Mouse (Mus musculus): ENCODE measurements around the gene Ogfr. TPM values are rescaled to one million over a fixed set of nuclear protein-coding genes. Genes with fewer than 3 reads are reported as not detected.

Gene Ogfr
- polyA plus RNA-seq (2014; fragmentation: Nextera tagmentation; extraction: Ambion mirVana) = 98.2 and 107 TPM in 2 replicates

GRCm38 (mm10) chr2:180589123-180589831, at the start of gene Ogfr:
Gene Ogfr (plus strand): TSS chr2:180589245.
- H3K4me1 ChIP-seq (ENCODE audit: control insufficient read depth, insufficient read depth, low read length) = peaks cover 5% of the 10 kb centered on the region; the same call in 1 of the 2 replicates
- H3K4me3 ChIP-seq (ENCODE audit: low read depth, low read length) = peak within 1 kb of the TSS; percentile 87
- no peaks in the 10 kb centered on the region for H3K27me3 ChIP-seq (ENCODE audit: control insufficient read depth, insufficient read depth, low read length)
- peak; percentile 82 for ATAC-seq (replicated peaks; ENCODE audit: insufficient number of reproducible peaks, low FRiP score, low TSS enrichment, low read depth)
- no peaks in the 10 kb centered on the region; the same call in 1 of the 2 replicates for H3K9me3 ChIP-seq (replicated peaks; ENCODE audit: control insufficient read depth, low read length)
- peak within 1 kb of the TSS; percentile 93 for H3K9ac ChIP-seq (replicated peaks; ENCODE audit: low read length)
- WGBS = under 1% methylated on average over 54 of the region's 67 CpGs
- peak within 1 kb of the TSS; percentile 90 for H3K27ac ChIP-seq (replicated peaks; ENCODE audit: low read depth, low read length)
- peak; percentile 93 for DNase-seq (ENCODE audit: low spot score)
- peaks cover 10% of the 10 kb centered on the region for H3K36me3 ChIP-seq (replicated peaks; ENCODE audit: control insufficient read depth, insufficient read depth, low read depth, low read length)
- peak within 1 kb of the TSS; percentile 79 for H3K4me2 ChIP-seq (ENCODE audit: low read depth, low read length)

- no peaks in the 10 kb centered on the region for H3K36me3 ChIP-seq (replicated peaks; ENCODE audit: control insufficient read depth, insufficient read depth, low read depth, low read length)
- 89% methylated on average over 2 of the region's 2 CpGs for WGBS
- no peak overlapping the region for H3K27ac ChIP-seq (replicated peaks; ENCODE audit: low read depth, low read length)
- H3K27me3 ChIP-seq (ENCODE audit: control insufficient read depth, insufficient read depth, low read length) = no peaks in the 10 kb centered on the region
- no peaks in the 10 kb centered on the region for H3K4me1 ChIP-seq (ENCODE audit: control insufficient read depth, insufficient read depth, low read length)
- no peak overlapping the region for H3K9ac ChIP-seq (replicated peaks; ENCODE audit: low read length)
- no peak overlapping the region for H3K4me3 ChIP-seq (ENCODE audit: low read depth, low read length)
- no peak overlapping the region for H3K4me2 ChIP-seq (ENCODE audit: low read depth, low read length)
- H3K9me3 ChIP-seq (replicated peaks; ENCODE audit: control insufficient read depth, low read length) = no peaks in the 10 kb centered on the region
- DNase-seq (ENCODE audit: low spot score) (no peak), ATAC-seq (replicated peaks; ENCODE audit: insufficient number of reproducible peaks, low FRiP score, low TSS enrichment, low read depth) (no peak)
Measured at GRCm38 (mm10) chr2:180543675-180544074, 45.4 kb upstream of the Ogfr start.

- Histone ChIP-seq H3K9ac (replicated peaks; ENCODE audit: low read length) (no peak overlapping the region), H3K9me3 (replicated peaks; ENCODE audit: control insufficient read depth, low read length) (no peaks in the 10 kb centered on the region), H3K4me2 (ENCODE audit: low read depth, low read length) (no peak overlapping the region), H3K27me3 (ENCODE audit: control insufficient read depth, insufficient read depth, low read length) (no peaks in the 10 kb centered on the region), H3K27ac (replicated peaks; ENCODE audit: low read depth, low read length) (no peak overlapping the region), H3K4me1 (ENCODE audit: control insufficient read depth, insufficient read depth, low read length) (no peaks in the 10 kb centered on the region), H3K36me3 (replicated peaks; ENCODE audit: control insufficient read depth, insufficient read depth, low read depth, low read length) (no peaks in the 10 kb centered on the region), H3K4me3 (ENCODE audit: low read depth, low read length) (no peak overlapping the region)
- 81% methylated on average over 18 of the region's 18 CpGs for WGBS
- no peak for ATAC-seq (replicated peaks; ENCODE audit: insufficient number of reproducible peaks, low FRiP score, low TSS enrichment, low read depth)
- DNase-seq (ENCODE audit: low spot score) = no peak
Measured at GRCm38 (mm10) chr2:180545046-180545445, 44.0 kb upstream of the Ogfr start.

- H3K36me3 ChIP-seq (replicated peaks; ENCODE audit: control insufficient read depth, insufficient read depth, low read depth, low read length) = no peaks in the 10 kb centered on the region
- no peak overlapping the region for H3K4me2 ChIP-seq (ENCODE audit: low read depth, low read length)
- no peak overlapping the region for H3K27ac ChIP-seq (replicated peaks; ENCODE audit: low read depth, low read length)
- no peak overlapping the region for H3K4me3 ChIP-seq (ENCODE audit: low read depth, low read length)
- ATAC-seq (replicated peaks; ENCODE audit: insufficient number of reproducible peaks, low FRiP score, low TSS enrichment, low read depth) (peak; percentile 49; the same call in 1 of the 2 replicates), DNase-seq (ENCODE audit: low spot score) (peak; percentile 33)
- no peaks in the 10 kb centered on the region for H3K27me3 ChIP-seq (ENCODE audit: control insufficient read depth, insufficient read depth, low read length)
- no peaks in the 10 kb centered on the region for H3K4me1 ChIP-seq (ENCODE audit: control insufficient read depth, insufficient read depth, low read length)
- WGBS = 30% methylated on average over 8 of the region's 8 CpGs
- no peak overlapping the region for H3K9ac ChIP-seq (replicated peaks; ENCODE audit: low read length)
- no peaks in the 10 kb centered on the region for H3K9me3 ChIP-seq (replicated peaks; ENCODE audit: control insufficient read depth, low read length)
Measured at GRCm38 (mm10) chr2:180547384-180548106, 41.5 kb upstream of the Ogfr start.

GRCm38 (mm10) chr2:180552340-180552739, 36.7 kb upstream of the Ogfr start:
- DNase-seq (ENCODE audit: low spot score) = no peak
- no peak overlapping the region for H3K4me2 ChIP-seq (ENCODE audit: low read depth, low read length)
- H3K27me3 ChIP-seq (ENCODE audit: control insufficient read depth, insufficient read depth, low read length) = no peaks in the 10 kb centered on the region
- no peak for ATAC-seq (replicated peaks; ENCODE audit: insufficient number of reproducible peaks, low FRiP score, low TSS enrichment, low read depth)
- no peaks in the 10 kb centered on the region for H3K9me3 ChIP-seq (replicated peaks; ENCODE audit: control insufficient read depth, low read length)
- no peak overlapping the region for H3K4me3 ChIP-seq (ENCODE audit: low read depth, low read length)
- H3K27ac ChIP-seq (replicated peaks; ENCODE audit: low read depth, low read length) = no peak overlapping the region
- no peak overlapping the region for H3K9ac ChIP-seq (replicated peaks; ENCODE audit: low read length)
- H3K4me1 ChIP-seq (ENCODE audit: control insufficient read depth, insufficient read depth, low read length) = no peaks in the 10 kb centered on the region
- 72% methylated on average over 3 of the region's 3 CpGs for WGBS
- no peaks in the 10 kb centered on the region for H3K36me3 ChIP-seq (replicated peaks; ENCODE audit: control insufficient read depth, insufficient read depth, low read depth, low read length)

- H3K27me3 ChIP-seq (ENCODE audit: control insufficient read depth, insufficient read depth, low read length) = no peaks in the 10 kb centered on the region
- no peaks in the 10 kb centered on the region for H3K9me3 ChIP-seq (replicated peaks; ENCODE audit: control insufficient read depth, low read length)
- no peak overlapping the region for H3K4me3 ChIP-seq (ENCODE audit: low read depth, low read length)
- H3K36me3 ChIP-seq (replicated peaks; ENCODE audit: control insufficient read depth, insufficient read depth, low read depth, low read length) = no peaks in the 10 kb centered on the region
- no peak overlapping the region for H3K4me2 ChIP-seq (ENCODE audit: low read depth, low read length)
- no peaks in the 10 kb centered on the region for H3K4me1 ChIP-seq (ENCODE audit: control insufficient read depth, insufficient read depth, low read length)
- no peak overlapping the region for H3K9ac ChIP-seq (replicated peaks; ENCODE audit: low read length)
- H3K27ac ChIP-seq (replicated peaks; ENCODE audit: low read depth, low read length) = no peak overlapping the region
- 51% methylated on average over 3 of the region's 3 CpGs for WGBS
- DNase-seq (ENCODE audit: low spot score) (no peak), ATAC-seq (replicated peaks; ENCODE audit: insufficient number of reproducible peaks, low FRiP score, low TSS enrichment, low read depth) (no peak)
Measured at GRCm38 (mm10) chr2:180555219-180555618, 33.8 kb upstream of the Ogfr start.

GRCm38 (mm10) chr2:180556470-180556869, 32.6 kb upstream of the Ogfr start:
- Histone ChIP-seq H3K36me3 (replicated peaks; ENCODE audit: control insufficient read depth, insufficient read depth, low read depth, low read length) (no peaks in the 10 kb centered on the region), H3K4me1 (ENCODE audit: control insufficient read depth, insufficient read depth, low read length) (no peaks in the 10 kb centered on the region), H3K27me3 (ENCODE audit: control insufficient read depth, insufficient read depth, low read length) (no peaks in the 10 kb centered on the region), H3K9ac (replicated peaks; ENCODE audit: low read length) (no peak overlapping the region), H3K27ac (replicated peaks; ENCODE audit: low read depth, low read length) (no peak overlapping the region), H3K4me2 (ENCODE audit: low read depth, low read length) (no peak overlapping the region), H3K4me3 (ENCODE audit: low read depth, low read length) (no peak overlapping the region), H3K9me3 (replicated peaks; ENCODE audit: control insufficient read depth, low read length) (no peaks in the 10 kb centered on the region)
- no peak for ATAC-seq (replicated peaks; ENCODE audit: insufficient number of reproducible peaks, low FRiP score, low TSS enrichment, low read depth)
- 71% methylated on average over 3 of the region's 3 CpGs for WGBS
- DNase-seq (ENCODE audit: low spot score) = no peak

- Histone ChIP-seq H3K27ac (replicated peaks; ENCODE audit: low read depth, low read length) (no peak overlapping the region), H3K9me3 (replicated peaks; ENCODE audit: control insufficient read depth, low read length) (no peaks in the 10 kb centered on the region), H3K4me2 (ENCODE audit: low read depth, low read length) (no peak overlapping the region), H3K27me3 (ENCODE audit: control insufficient read depth, insufficient read depth, low read length) (no peaks in the 10 kb centered on the region), H3K4me3 (ENCODE audit: low read depth, low read length) (no peak overlapping the region), H3K9ac (replicated peaks; ENCODE audit: low read length) (no peak overlapping the region), H3K4me1 (ENCODE audit: control insufficient read depth, insufficient read depth, low read length) (no peaks in the 10 kb centered on the region), H3K36me3 (replicated peaks; ENCODE audit: control insufficient read depth, insufficient read depth, low read depth, low read length) (no peaks in the 10 kb centered on the region)
- DNase-seq (ENCODE audit: low spot score) = peak; percentile 9
- ATAC-seq (replicated peaks; ENCODE audit: insufficient number of reproducible peaks, low FRiP score, low TSS enrichment, low read depth) = no peak
- 49% methylated on average over 5 of the region's 5 CpGs for WGBS
Measured at GRCm38 (mm10) chr2:180560245-180560644, 28.8 kb upstream of the Ogfr start.
